Mouse (Mus musculus): ENCODE measurements around the gene Chtf18. TPM values are rescaled to one million over a fixed set of nuclear protein-coding genes. Genes with fewer than 3 reads are reported as not detected.

The Chtf18 gene
- total and polyA plus RNA-seq, 3 experiments, result 11.9 to 38.2 (median 24.8) TPM

DNA sequence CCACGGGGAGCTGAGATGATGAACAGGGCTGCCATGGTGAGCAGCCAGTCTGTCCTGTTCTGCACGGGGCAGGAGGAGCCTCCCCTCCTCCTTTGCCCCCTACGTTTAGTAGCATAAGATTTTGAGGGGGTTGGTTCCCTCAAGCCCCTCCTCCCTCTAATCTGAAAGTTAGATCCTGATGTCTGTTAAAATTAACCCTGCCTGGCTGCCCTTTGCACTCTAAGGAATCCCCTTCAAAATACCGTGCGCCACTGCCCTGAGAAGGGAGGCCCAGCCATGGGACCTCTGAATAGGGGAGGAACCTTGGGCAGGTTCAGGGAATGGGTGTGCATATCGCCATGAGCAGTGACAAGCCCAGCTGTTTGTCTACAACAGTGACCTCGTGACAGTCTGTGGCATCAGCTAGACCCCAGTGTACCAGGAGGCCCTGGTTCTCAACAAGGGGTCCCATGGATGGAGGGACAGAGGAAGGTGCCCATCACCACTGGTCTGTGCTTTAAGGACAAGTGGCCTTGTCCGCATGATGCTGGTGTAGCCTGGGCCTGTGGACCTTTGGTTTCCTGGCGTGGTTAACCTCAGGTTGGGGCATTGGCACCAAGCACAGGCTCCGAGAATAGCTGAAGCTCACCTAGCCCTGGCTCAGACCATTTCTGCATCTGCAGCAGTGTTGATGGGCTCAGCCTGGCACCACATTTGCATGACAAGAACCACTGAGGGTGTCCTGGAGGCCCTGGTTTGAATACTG lies 48.3 kb upstream of the Chtf18 start:
- H3K4me2 ChIP-seq (ENCODE audit: insufficient read depth, low read depth, poor library complexity, severe bottlenecking), result no peak overlapping the region
- peaks cover 34 to 49% of the 10 kb centered on the region in 2 experiments for H3K36me3 ChIP-seq (replicated peaks in 1 of 2; ENCODE audit: control insufficient read depth in 1 of 2, insufficient read depth in 1 of 2, low read length in 1 of 2)
- 0 out of 2 replicates have a peak, but pooled peaks cover 3% of the 10 kb centered on the region for H3K79me2 ChIP-seq (replicated peaks; ENCODE audit: control insufficient read depth, extremely low read depth, insufficient read depth, poor library complexity, severe bottlenecking)
- H3K9me3 ChIP-seq (replicated peaks; ENCODE audit: low read length), result no peaks in the 10 kb centered on the region
- H3K27ac ChIP-seq (ENCODE audit: insufficient read depth, low read depth), result no peak overlapping the region
- TF ChIP-seq MAFK (IDR thresholded peaks at IDR 0.05; ENCODE audit: insufficient replicate concordance, low read length) (no peak), ETS1 (conservative IDR thresholded peaks at IDR 0.05; ENCODE audit: low read depth, low read length) (no peak), PAX5 (IDR thresholded peaks at IDR 0.05; ENCODE audit: low read length) (no peak), ZC3H11A (IDR thresholded peaks at IDR 0.05; ENCODE audit: low read depth, low read length) (no peak), GABPA (IDR thresholded peaks at IDR 0.05; ENCODE audit: insufficient replicate concordance, low read depth, low read length) (no peak), RCOR1 (conservative IDR thresholded peaks at IDR 0.05; ENCODE audit: low read depth, low read length) (no peak), MAZ (IDR thresholded peaks at IDR 0.05; ENCODE audit: low read depth, low read length) (no peak), BHLHE40 (IDR thresholded peaks at IDR 0.05; ENCODE audit: low read depth, low read length) (no peak), POLR2AphosphoS2 (IDR thresholded peaks at IDR 0.05; ENCODE audit: low read depth, low read length) (no peak), MAX (IDR thresholded peaks at IDR 0.05; ENCODE audit: low read length) (no peak), EP300 (IDR thresholded peaks at IDR 0.05; ENCODE audit: low read length) (no peak), JUND (conservative IDR thresholded peaks at IDR 0.05; ENCODE audit: low read depth, low read length) (no peak), MXI1 (IDR thresholded peaks at IDR 0.05; ENCODE audit: low read depth, low read length) (no peak), USF1 (IDR thresholded peaks at IDR 0.05; ENCODE audit: low read depth, low read length) (no peak), ZKSCAN1 (IDR thresholded peaks at IDR 0.05; ENCODE audit: borderline replicate concordance, low read depth, low read length) (no peak), TCF12 (IDR thresholded peaks at IDR 0.05; ENCODE audit: low read depth, low read length) (no peak), CTCF (conservative IDR thresholded peaks at IDR 0.05 in 1 of 2, IDR thresholded peaks at IDR 0.05 in 1 of 2; ENCODE audit: low read depth in 2 of 2, low read length in 2 of 2) (no peak), NELFE (IDR thresholded peaks at IDR 0.05; ENCODE audit: low read depth, low read length) (no peak), USF2 (conservative IDR thresholded peaks at IDR 0.05; ENCODE audit: low read depth, low read length) (no peak), HCFC1 (IDR thresholded peaks at IDR 0.05; ENCODE audit: low read depth, low read length) (no peak)
- peaks cover 20% of the 10 kb centered on the region for H3K27me3 ChIP-seq (replicated peaks)
- dilution Hi-C loops (cut with MboI; ENCODE audit: extremely low pct_ligation_motif_present, extremely low pct_unique_long_range_greater_than_20kb, low sequenced_read_pairs) (no loop called here), in situ Hi-C loops (cut with MboI; ENCODE audit: low pct_ligation_motif_present, low pct_unique_long_range_greater_than_20kb, low sequenced_read_pairs) (no loop called here)
- no peak for DNase-seq (ENCODE audit: extremely low read depth)
- H3K4me3 ChIP-seq (replicated peaks in 1 of 3; ENCODE audit: low read depth in 2 of 3, low read length in 2 of 3, poor library complexity in 1 of 3), result no peak overlapping the region
- H3K4me1 ChIP-seq (ENCODE audit: control insufficient read depth in 1 of 2, insufficient read depth in 2 of 2), result peaks cover 6 to 18% of the 10 kb centered on the region in 2 experiments; a peak in 3 of 4 replicates
- H3K9ac ChIP-seq (ENCODE audit: insufficient read depth, low read depth), result no peak overlapping the region

All from CH12.LX (cell line).